Mouse (Mus musculus) heart, adult 18-20 months (tissue): ENCODE data around the gene Sgcb. TPM values are rescaled to one million over a fixed set of nuclear protein-coding genes. Genes with fewer than 3 reads are reported as not detected.
"Not testable (repeated sequence)": the region's sequence is repeated elsewhere in the genome, so short reads cannot be mapped to it uniquely, and the experiment has no call there.

ENCODE experiments used
- DNase-seq, 2 experiments: peaks; one replicate each; pipeline ENCODE4 v3.0.0; 2021 to 2022; ENCODE audit warnings: mixed read lengths in 1 of 2
- total RNA-seq, 2 experiments: library from RNA; stranded (reverse); gene quantifications; 2 replicates each; pipeline ENCODE4 v1.2.3; 2021

Gene Sgcb
- total RNA-seq, 2 experiments from 2014 or later = 105 to 115 TPM

DNA sequence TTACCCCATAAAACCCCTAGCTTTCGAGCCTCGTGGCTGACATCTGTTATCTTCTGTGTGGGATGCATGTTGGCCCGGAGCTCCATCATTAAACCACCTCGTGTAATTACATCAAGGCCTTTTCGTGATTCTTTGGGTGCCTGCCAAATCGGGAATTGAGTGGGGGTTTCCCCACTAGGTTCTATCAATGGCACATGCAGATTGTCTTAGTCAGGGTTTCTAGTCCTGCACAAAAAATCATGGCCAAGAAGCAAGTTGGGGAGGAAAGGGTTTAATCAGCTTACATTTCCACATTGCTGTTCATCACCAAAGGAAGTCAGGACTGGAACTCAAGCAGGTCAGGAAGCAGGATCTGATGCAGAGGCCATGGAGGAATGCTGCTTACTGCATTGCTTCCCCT is 63.6 kb downstream of the Sgcb start:
- not testable (repeated sequence) for DNase-seq

Other genes starting within 250 kb of the Sgcb start
- gene Cwh43, start 241.7 kb downstream of the Sgcb start, total RNA-seq = not detected
- 10 to 100 TPM; 16.3 to 18.8 TPM for gene Dcun1d4, start 166.8 kb downstream of the Sgcb start, total RNA-seq
- gene Lrrc66, start 15.3 kb downstream of the Sgcb start, total RNA-seq = not detected
- 1 to 10 TPM in 1 of 2 experiments, not detected in 1; 1.3 TPM for gene Spata18, start 3.6 kb upstream of the Sgcb start, total RNA-seq